Mouse (Mus musculus): Measurements from ENCODE around the gene Treh.

GRCm38 (mm10) chr9:44648881-44649281 is 24.2 kb upstream of the Treh start:
- TF ChIP-seq CTCF (IDR thresholded peaks at IDR 0.05; ENCODE audit: low read depth, low read length) (no peak), GATA1 (IDR thresholded peaks at IDR 0.05; ENCODE audit: borderline replicate concordance, low read length) (no peak)

Data from G1E (cell line).